Comparison of ENCODE assay signal across 8 mouse cellular contexts in the genomic region with DNA sequence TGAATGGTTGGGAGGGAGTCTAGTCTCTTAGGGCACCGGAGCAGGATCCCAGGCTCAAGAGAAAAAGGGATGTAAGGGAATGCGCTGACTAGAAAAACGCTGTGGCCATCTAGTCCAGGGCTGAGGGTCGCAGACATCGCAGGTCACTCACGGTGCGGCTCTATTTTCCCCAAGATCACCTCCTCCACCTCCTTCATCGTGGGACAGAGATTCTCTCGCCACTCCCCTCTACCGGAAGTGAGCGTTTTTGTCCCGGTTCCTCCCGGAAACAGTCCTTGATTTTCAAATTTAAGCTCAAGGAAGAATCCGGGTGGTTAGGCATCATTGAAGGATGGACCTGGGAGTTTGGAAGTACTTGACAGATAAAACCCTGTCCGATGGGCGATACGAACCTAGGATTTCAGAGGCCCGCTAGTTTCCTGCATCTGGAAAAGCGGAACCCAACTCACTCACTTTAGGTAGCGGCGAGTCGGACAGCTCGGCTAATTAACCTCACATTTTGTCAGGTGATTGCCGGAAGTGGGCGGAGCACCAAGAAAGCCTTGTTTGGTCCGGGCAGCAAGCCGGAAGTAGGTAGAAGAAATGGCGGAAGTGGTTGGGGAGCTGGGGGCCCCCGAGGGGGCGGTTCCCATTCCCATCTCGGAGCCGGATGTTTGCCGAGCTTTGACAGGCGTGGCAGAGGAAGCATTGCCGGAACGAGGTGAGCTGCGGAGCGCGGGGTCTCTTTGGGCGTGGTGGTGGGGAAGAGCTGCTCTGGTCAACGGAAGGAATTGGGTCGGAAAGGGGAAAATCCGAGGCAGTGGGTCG. TPM values are rescaled to one million over a fixed set of nuclear protein-coding genes. Genes with fewer than 3 reads are reported as not detected.
DNase-seq lines count a peak whose midpoint lies in the region; ATAC-seq lines count a peak whose summit lies in the region.

A gene (minus strand): TSS at position 239 of the 807 bp plus-strand sequence.
A gene (plus strand): TSS at position 308 of the 807 bp plus-strand sequence.

- H3K9ac ChIP-seq in heart, embryonic 14.5 days (ENCODE audit: low read length) = peak within 1 kb of the TSS; percentile 90
- H3K9ac ChIP-seq in liver, embryonic 13.5 days = peak within 1 kb of the TSS; percentile 89
- peak within 1 kb of the TSS; percentile 91 for H3K9ac ChIP-seq in stomach, embryonic 16.5 days (ENCODE audit: low read length)

- no peaks in the 10 kb centered on the region for H3K9me3 ChIP-seq in heart, embryonic 14.5 days (ENCODE audit: control insufficient read depth, low read length)
- no peaks in the 10 kb centered on the region for H3K9me3 ChIP-seq in liver, embryonic 13.5 days (replicated peaks)
- H3K9me3 ChIP-seq in stomach, embryonic 16.5 days (replicated peaks; ENCODE audit: control insufficient read depth, low read length) = no peaks in the 10 kb centered on the region

- ATAC-seq in CD4-positive, CD25-positive, alpha-beta regulatory T cell, adult 4 months = peak; percentile 96
- peak; percentile 84 for ATAC-seq in heart, embryonic 14.5 days (ENCODE audit: insufficient number of reproducible peaks, insufficient read depth, low FRiP score, low read depth)
- peak; percentile 92 for ATAC-seq in liver, embryonic 13.5 days (ENCODE audit: low read depth)
- peak; percentile 96 for ATAC-seq in stomach, embryonic 16.5 days (ENCODE audit: insufficient read depth, low FRiP score)

- no peaks in the 10 kb centered on the region for H3K27me3 ChIP-seq in heart, embryonic 14.5 days (ENCODE audit: control insufficient read depth, insufficient read depth, low read length)
- H3K27me3 ChIP-seq in liver, embryonic 13.5 days = no peaks in the 10 kb centered on the region
- H3K27me3 ChIP-seq in stomach, embryonic 16.5 days (ENCODE audit: control insufficient read depth, insufficient read depth, low read length) = no peaks in the 10 kb centered on the region

- DNase-seq in c-Kit-negative CD71-positive TER-119-positive erythroid progenitor cells, embryonic 14.5 days (ENCODE audit: low read depth, low spot score) = peak; percentile 98
- peak; percentile 92 for DNase-seq in fibroblast of lung, adult 2 months (ENCODE audit: low read depth)
- peak; percentile 98 for DNase-seq in kidney, postnatal 14 days
- peak; percentile 97 for DNase-seq in liver, embryonic 13.5 days
- DNase-seq in neural tube, embryonic 10.5 days (ENCODE audit: extremely low spot score, low spot score) = peak; percentile 99

- peak within 1 kb of the TSS; percentile 79 to 91 for H3K4me3 ChIP-seq in heart, embryonic 14.5 days (ENCODE audit: control insufficient read depth in 1 of 2, insufficient read depth in 1 of 2, low read depth in 1 of 2, low read length in 2 of 2)
- peak within 1 kb of the TSS; percentile 92 for H3K4me3 ChIP-seq in liver, embryonic 13.5 days (replicated peaks)
- peak within 1 kb of the TSS; percentile 74 for H3K4me3 ChIP-seq in stomach, embryonic 16.5 days (replicated peaks; ENCODE audit: low read length)

- H3K4me1 ChIP-seq in heart, embryonic 14.5 days (ENCODE audit: control insufficient read depth in 2 of 2, insufficient read depth in 2 of 2, low read length in 2 of 2) = peaks cover 15 to 38% of the 10 kb centered on the region in 2 experiments
- H3K4me1 ChIP-seq in liver, embryonic 13.5 days (replicated peaks) = peaks cover 49% of the 10 kb centered on the region
- H3K4me1 ChIP-seq in stomach, embryonic 16.5 days (ENCODE audit: control insufficient read depth, insufficient read depth, low read length) = peaks cover 18% of the 10 kb centered on the region

- H3K4me2 ChIP-seq in heart, embryonic 14.5 days (ENCODE audit: low read length) = peak within 1 kb of the TSS; percentile 86
- peak within 1 kb of the TSS; percentile 93 for H3K4me2 ChIP-seq in liver, embryonic 13.5 days
- H3K4me2 ChIP-seq in stomach, embryonic 16.5 days (ENCODE audit: low read depth, low read length) = peak within 1 kb of the TSS; percentile 97

- peak within 1 kb of the TSS; percentile 90 to 91 for H3K27ac ChIP-seq in heart, embryonic 14.5 days (replicated peaks in 1 of 2; ENCODE audit: control insufficient read depth in 1 of 2, insufficient read depth in 1 of 2, low read depth in 2 of 2, low read length in 2 of 2)
- peak within 1 kb of the TSS; percentile 92 for H3K27ac ChIP-seq in liver, embryonic 13.5 days
- H3K27ac ChIP-seq in stomach, embryonic 16.5 days (ENCODE audit: low read length) = peak within 1 kb of the TSS; percentile 96

- WGBS in heart, embryonic 14.5 days = under 1% methylated on average over 44 of the region's 44 CpGs
- WGBS in liver, embryonic 13.5 days (ENCODE audit: insufficient replicate concordance) = under 1% methylated on average over 44 of the region's 44 CpGs
- under 1% methylated on average over 44 of the region's 44 CpGs for WGBS in stomach, embryonic 16.5 days

- H3K36me3 ChIP-seq in heart, embryonic 14.5 days (ENCODE audit: control insufficient read depth, insufficient read depth, low read length) = peaks cover 49% of the 10 kb centered on the region
- H3K36me3 ChIP-seq in liver, embryonic 13.5 days = peaks cover 59% of the 10 kb centered on the region
- peaks cover 39% of the 10 kb centered on the region for H3K36me3 ChIP-seq in stomach, embryonic 16.5 days (ENCODE audit: control insufficient read depth, insufficient read depth, low read length)

RNA-seq across cellular contexts. Expression of the first gene that starts in this region (rescaled TPM):
- 10 to 100 TPM; 10.8 to 22.1 TPM for polyA plus RNA-seq in CD4-positive, CD25-positive, alpha-beta regulatory T cell, adult 4 months (2017; shearing (Covaris generic))
- 3.6 and 4.8 TPM in 2 replicates for polyA plus RNA-seq in heart, embryonic 14.5 days (2014; fragmentation: Nextera tagmentation; extraction: Ambion mirVana)
- 2.1 and 2.5 TPM in 2 replicates for polyA plus RNA-seq in liver, embryonic 13.5 days (2015; fragmentation: Nextera tagmentation; extraction: Ambion mirVana)
- 10.3 and 11.3 TPM in 2 replicates for polyA plus RNA-seq in stomach, embryonic 16.5 days (2015; fragmentation: Nextera tagmentation; extraction: Ambion mirVana)

RNA-seq across cellular contexts. Expression of the second gene that starts in this region (rescaled TPM):
- 100 to 1,000 TPM; 160 to 256 TPM for polyA plus RNA-seq in CD4-positive, CD25-positive, alpha-beta regulatory T cell, adult 4 months (2017; shearing (Covaris generic))
- polyA plus RNA-seq in heart, embryonic 14.5 days (2014; fragmentation: Nextera tagmentation; extraction: Ambion mirVana) = 144 and 149 TPM in 2 replicates
- 42.3 and 50.5 TPM in 2 replicates for polyA plus RNA-seq in liver, embryonic 13.5 days (2015; fragmentation: Nextera tagmentation; extraction: Ambion mirVana)
- 144 and 157 TPM in 2 replicates for polyA plus RNA-seq in stomach, embryonic 16.5 days (2015; fragmentation: Nextera tagmentation; extraction: Ambion mirVana)

Comparison
In these comparisons a context has a peak if more than half of its experiments do, and no peak if none do; other contexts are left out.
1. Peak in every context shown above with its lines: DNase-seq, ATAC-seq, H3K4me3 ChIP-seq and H3K27ac ChIP-seq.